Mouse (Mus musculus) liver, embryonic 16.5 days (tissue): ENCODE results near the gene Cdkn2aip. TPM values are rescaled to one million over a fixed set of nuclear protein-coding genes. Genes with fewer than 3 reads are reported as not detected.

Experiments
- ATAC-seq: fragments of 200-750 bp; cut with Nextera tagmentation; 2 replicates; pipeline ENCODE4 v1.8.0; 2017; ENCODE audit warnings: low read depth, mild to moderate bottlenecking, moderate number of reproducible peaks, moderate library complexity
- H3K27ac ChIP-seq: fragments of 300-500 bp; sonication (generic); 2 replicates; pipeline ENCODE4 v1.5.1; 2014; ENCODE audit warnings: mild to moderate bottlenecking, low read length
- H3K27me3 ChIP-seq: fragments of 300-500 bp; sonication (generic); 2 replicates; pipeline ENCODE4 v1.6.1; 2014; ENCODE audit warnings: low read depth, low read length, mixed read lengths; ENCODE audit not compliant: control insufficient read depth, insufficient read depth
- H3K36me3 ChIP-seq: fragments of 300-500 bp; sonication (generic); 2 replicates; pipeline ENCODE4 v1.6.1; 2014; ENCODE audit warnings: mild to moderate bottlenecking; ENCODE audit not compliant: control insufficient read depth, insufficient read depth
- H3K4me1 ChIP-seq: fragments of 300-500 bp; sonication (generic); 2 replicates; pipeline ENCODE4 v1.6.1; 2014; ENCODE audit warnings: low read depth, low read length, mixed read lengths; ENCODE audit not compliant: control insufficient read depth
- H3K4me2 ChIP-seq: fragments of 300-500 bp; sonication (generic); 2 replicates; pipeline ENCODE4 v1.6.1; 2014; ENCODE audit warnings: low read depth, low read length, mixed read lengths
- H3K4me3 ChIP-seq: fragments of 300-500 bp; sonication (generic); 2 replicates; pipeline ENCODE4 v1.5.1; 2014; ENCODE audit warnings: low read depth, mild to moderate bottlenecking, low read length
- H3K9ac ChIP-seq: fragments of 300-500 bp; sonication (generic); 2 replicates; pipeline ENCODE4 v1.6.1; 2014; ENCODE audit warnings: low read depth, low read length
- H3K9me3 ChIP-seq: fragments of 300-500 bp; sonication (generic); replicated peaks from 2 replicates; pipeline ENCODE4 v1.6.1; 2016; ENCODE audit warnings: low read length; ENCODE audit not compliant: control insufficient read depth
- WGBS: fragments of 180-500 bp; shearing (Covaris S2); extraction: QIAGEN DNeasy Blood & Tissue Kit; methylation state at CpG from one replicate; pipeline ENCODE4 v1.1.7; 2014; ENCODE audit not compliant: insufficient replicate concordance; 5-methylcytosine and 5-hydroxymethylcytosine counted together
- polyA plus RNA-seq: library from polyadenylated mRNA; unstranded; fragments of >200 nt; fragmentation: Nextera tagmentation; extraction: Ambion mirVana; gene quantifications from 2 replicates; pipeline ENCODE4 v1.2.1, GENCODE M21; 2015

The Cdkn2aip gene
- polyA plus RNA-seq, 1 experiment from 2014 or later = 13.1 TPM

DNA sequence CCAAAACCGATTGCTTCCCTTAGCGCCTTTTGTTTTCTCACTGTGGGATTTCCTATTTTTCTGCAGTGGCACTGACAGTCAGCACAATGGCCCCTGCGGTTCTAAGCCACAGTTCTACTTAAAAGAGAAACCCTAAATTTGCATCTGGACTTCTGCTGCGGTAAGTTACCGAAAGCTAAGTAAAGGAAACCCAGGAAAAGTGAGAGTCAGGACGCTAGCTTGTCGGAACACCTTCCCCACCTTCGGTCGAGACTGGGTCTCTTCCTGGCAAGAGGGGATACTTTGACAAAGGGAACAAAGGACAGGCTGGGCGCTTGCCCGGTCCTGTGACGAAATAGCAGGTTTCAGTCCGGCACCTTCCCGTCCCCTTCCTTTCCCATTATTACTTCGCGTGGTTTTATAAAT lies 23.1 kb downstream of the Cdkn2aip start:
- no peak for ATAC-seq
- H3K27ac ChIP-seq = no peak overlapping the region

DNA sequence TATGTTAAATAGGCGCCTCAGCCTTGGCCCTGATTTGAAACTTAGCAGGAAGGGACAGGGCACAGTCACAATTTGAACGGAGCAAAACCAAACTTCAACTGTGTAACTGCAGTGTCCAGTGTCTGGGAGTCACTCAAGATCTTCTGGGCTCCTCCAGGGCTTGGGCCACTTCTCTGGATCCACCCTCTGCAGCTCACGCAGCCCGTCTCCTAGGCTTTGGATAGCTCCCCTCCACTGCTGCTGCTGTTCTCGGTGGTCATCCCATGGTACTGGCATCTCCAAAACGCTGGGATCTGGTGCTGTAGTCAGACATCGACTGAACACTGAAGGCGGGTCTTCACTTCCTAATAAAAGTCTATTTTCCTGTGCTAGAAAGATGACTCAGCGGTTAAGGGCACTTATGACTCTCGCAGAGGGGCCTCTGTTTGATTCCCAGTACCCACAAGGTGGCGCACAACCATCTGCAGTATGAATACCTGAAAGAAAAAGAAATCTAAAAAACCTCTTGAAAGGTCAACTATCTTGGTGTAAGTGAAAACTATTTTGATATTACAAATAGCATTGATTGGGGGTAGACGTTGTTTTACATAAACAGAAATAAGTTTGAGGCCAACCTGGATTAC lies 23.9 kb downstream of the Cdkn2aip start:
- Histone ChIP-seq H3K4me2 (no peak overlapping the region), H3K27ac (no peak overlapping the region), H3K4me1 (no peaks in the 10 kb centered on the region; the same call in 1 of the 2 replicates), H3K9ac (no peak overlapping the region), H3K27me3 (no peaks in the 10 kb centered on the region), H3K4me3 (no peak overlapping the region), H3K36me3 (no peaks in the 10 kb centered on the region), H3K9me3 (no peaks in the 10 kb centered on the region)
- WGBS = 44% methylated on average over 12 of the region's 12 CpGs
- ATAC-seq = no peak

More for the DNA sequence above, 23.1 kb downstream of the Cdkn2aip start:
- Histone ChIP-seq H3K36me3 (no peaks in the 10 kb centered on the region), H3K4me3 (peak overlapping the region; percentile 45), H3K9ac (peak overlapping the region; percentile 52), H3K4me2 (peak overlapping the region; percentile 65), H3K4me1 (no peaks in the 10 kb centered on the region; the same call in 1 of the 2 replicates), H3K27me3 (no peaks in the 10 kb centered on the region), H3K9me3 (no peaks in the 10 kb centered on the region)
- WGBS = 7% methylated on average over 16 of the region's 16 CpGs

DNA sequence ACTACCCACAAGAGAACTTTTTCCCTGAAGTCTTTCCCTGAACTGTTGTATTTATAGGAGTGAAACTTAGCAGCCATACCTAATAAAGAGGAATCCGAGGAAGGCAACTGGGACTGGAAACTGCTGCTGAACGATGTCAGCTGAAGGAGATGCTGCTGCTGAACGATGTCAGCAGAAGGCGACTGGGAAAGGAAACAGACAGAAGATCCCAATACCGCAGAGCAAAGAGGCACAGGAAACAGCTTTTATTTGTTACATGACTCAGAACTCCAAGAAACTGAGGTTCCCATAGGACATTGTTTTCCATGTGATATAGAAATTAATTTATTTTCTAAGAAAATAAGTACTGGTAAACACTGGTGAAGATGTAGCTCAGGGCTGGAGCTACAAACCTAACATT lies 29.3 kb downstream of the Cdkn2aip start:
- Histone ChIP-seq H3K4me3 (no peak overlapping the region), H3K27me3 (no peaks in the 10 kb centered on the region), H3K36me3 (no peaks in the 10 kb centered on the region), H3K4me2 (no peak overlapping the region), H3K4me1 (no peaks in the 10 kb centered on the region), H3K9me3 (no peaks in the 10 kb centered on the region), H3K27ac (no peak overlapping the region), H3K9ac (no peak overlapping the region)
- no peak for ATAC-seq
- 27% methylated on average over 5 of the region's 5 CpGs for whole genome bisulfite sequencing

DNA sequence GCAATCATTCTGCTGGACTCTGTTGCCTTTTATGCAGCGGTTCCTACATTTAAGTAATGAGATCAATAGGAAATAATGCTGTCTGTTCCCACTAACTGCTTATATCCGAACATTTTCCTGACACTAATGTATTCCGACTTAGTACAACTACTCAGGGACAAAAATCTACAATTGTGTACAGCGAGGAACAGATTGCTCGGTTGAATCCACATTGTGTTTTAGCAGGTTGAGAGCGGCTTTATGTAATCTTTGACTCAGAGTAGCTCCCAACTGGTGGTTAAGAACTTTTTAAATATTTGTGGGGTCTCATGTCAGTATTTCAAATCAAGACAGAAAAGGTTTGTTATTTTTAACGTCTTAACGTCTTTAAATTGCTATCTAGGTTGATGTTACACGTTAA lies 29.7 kb downstream of the Cdkn2aip start:
- no peaks in the 10 kb centered on the region for H3K4me1 ChIP-seq
- no peak overlapping the region for H3K4me3 ChIP-seq
- no peaks in the 10 kb centered on the region for H3K9me3 ChIP-seq
- no peaks in the 10 kb centered on the region for H3K27me3 ChIP-seq
- ATAC-seq = no peak
- no peak overlapping the region for H3K4me2 ChIP-seq
- 63% methylated on average over 9 of the region's 9 CpGs for WGBS
- H3K36me3 ChIP-seq = no peaks in the 10 kb centered on the region
- H3K9ac ChIP-seq = no peak overlapping the region
- no peak overlapping the region for H3K27ac ChIP-seq

DNA sequence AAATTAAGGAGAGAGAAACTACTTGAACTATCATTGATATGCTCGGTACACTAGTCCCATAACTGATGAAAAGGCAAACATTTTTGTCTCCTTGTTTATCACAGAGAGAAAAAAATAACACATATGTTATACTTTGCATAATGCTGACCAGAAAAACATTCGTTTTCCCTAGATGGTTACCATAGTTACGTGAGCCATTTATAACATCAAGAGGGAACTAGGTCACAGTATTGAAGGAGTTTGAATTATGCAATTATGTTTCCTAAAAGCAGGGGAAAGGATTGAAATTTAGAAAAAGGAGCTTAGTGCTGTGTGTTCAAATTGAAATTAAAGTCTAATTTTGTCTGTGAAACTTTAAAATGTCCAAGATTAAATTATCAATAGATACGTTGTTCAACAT lies 33.4 kb downstream of the Cdkn2aip start:
- no peak overlapping the region for H3K4me3 ChIP-seq
- no peaks in the 10 kb centered on the region for H3K36me3 ChIP-seq
- WGBS = 60% methylated on average over 4 of the region's 4 CpGs
- H3K27ac ChIP-seq = no peak overlapping the region
- peaks cover 8% of the 10 kb centered on the region for H3K4me1 ChIP-seq
- H3K27me3 ChIP-seq = no peaks in the 10 kb centered on the region
- no peak for ATAC-seq
- H3K9me3 ChIP-seq = no peaks in the 10 kb centered on the region
- H3K4me2 ChIP-seq = no peak overlapping the region
- no peak overlapping the region for H3K9ac ChIP-seq

DNA sequence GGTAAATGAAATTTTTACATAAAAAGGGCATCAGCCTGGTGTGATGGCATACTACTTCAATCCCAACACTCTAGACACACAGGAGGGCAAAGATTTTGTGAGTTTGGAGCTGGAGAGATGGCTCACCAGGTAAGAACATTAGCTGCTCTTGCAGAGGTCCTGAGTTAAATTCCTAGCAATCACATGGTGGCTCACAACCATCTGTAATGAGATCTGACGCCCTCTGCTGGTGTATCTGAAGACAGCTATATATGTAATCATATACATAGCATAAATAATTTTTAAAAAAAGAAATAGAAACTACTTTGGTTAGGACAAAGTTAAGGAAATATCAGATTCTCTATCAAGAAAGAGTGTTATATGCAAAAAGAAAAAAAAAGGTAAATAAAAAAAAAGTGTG lies 34.1 kb downstream of the Cdkn2aip start:
- Histone ChIP-seq H3K36me3 (no peaks in the 10 kb centered on the region), H3K27ac (no peak overlapping the region), H3K4me2 (no peak overlapping the region), H3K27me3 (no peaks in the 10 kb centered on the region), H3K4me1 (peaks cover 8% of the 10 kb centered on the region), H3K9ac (no peak overlapping the region), H3K4me3 (no peak overlapping the region), H3K9me3 (no peaks in the 10 kb centered on the region)
- no peak for ATAC-seq
- 62% methylated on average over 1 of the region's 1 CpGs for WGBS

DNA sequence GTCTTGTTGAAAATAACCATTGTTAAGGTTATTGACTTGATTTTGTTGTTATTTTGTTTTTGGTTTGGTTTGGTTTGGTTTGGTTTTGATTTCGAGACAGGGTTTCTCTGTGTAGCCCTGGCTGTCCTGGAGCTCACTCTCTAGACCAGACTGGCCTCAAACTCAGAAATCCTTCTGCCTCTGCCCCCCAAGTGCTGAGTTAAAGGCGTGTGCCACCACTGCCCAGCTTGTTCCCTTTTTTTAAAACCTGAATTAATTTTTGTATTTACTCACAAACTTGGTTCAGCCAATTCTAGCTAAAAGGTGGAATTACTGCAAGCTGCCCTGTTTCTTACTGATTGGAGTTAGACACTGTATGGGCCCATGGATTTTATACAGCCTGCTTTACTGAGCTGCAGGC lies 37.1 kb downstream of the Cdkn2aip start:
- Histone ChIP-seq H3K9me3 (no peaks in the 10 kb centered on the region), H3K36me3 (no peaks in the 10 kb centered on the region), H3K9ac (peak overlapping the region; percentile 39), H3K4me1 (peaks cover 10% of the 10 kb centered on the region), H3K4me2 (peak overlapping the region; percentile 92), H3K4me3 (peak overlapping the region; percentile 98), H3K27me3 (no peaks in the 10 kb centered on the region), H3K27ac (no peak overlapping the region)
- no peak for ATAC-seq
- WGBS = 34% methylated on average over 2 of the region's 2 CpGs

DNA sequence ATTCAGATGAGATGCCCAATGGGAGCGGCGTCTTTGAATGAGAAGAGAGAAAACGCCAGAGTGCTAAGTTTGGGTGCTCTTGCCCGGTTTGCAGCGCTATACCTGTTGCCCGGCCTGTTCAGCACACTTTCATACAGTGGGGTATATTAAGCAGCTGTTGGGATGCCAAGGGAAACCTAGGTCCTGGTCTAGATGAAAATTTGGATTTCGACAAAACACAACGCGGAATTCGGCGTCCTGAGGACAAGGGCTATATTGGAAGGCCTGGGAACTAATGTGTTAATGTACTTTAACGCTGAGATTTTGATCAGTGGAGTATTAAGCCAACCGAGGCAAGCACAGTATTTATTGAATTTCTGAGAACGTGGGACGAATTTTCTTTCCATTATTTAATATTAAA lies 37.5 kb downstream of the Cdkn2aip start:
- no peaks in the 10 kb centered on the region for H3K36me3 ChIP-seq
- peak overlapping the region; percentile 95 for H3K9ac ChIP-seq
- 2% methylated on average over 15 of the region's 15 CpGs for WGBS
- no peak for ATAC-seq
- H3K27ac ChIP-seq = peak overlapping the region; percentile 98
- peak overlapping the region; percentile 92 for H3K4me2 ChIP-seq
- H3K9me3 ChIP-seq = no peaks in the 10 kb centered on the region
- H3K27me3 ChIP-seq = no peaks in the 10 kb centered on the region
- H3K4me1 ChIP-seq = peaks cover 10% of the 10 kb centered on the region
- H3K4me3 ChIP-seq = peak overlapping the region; percentile 98

DNA sequence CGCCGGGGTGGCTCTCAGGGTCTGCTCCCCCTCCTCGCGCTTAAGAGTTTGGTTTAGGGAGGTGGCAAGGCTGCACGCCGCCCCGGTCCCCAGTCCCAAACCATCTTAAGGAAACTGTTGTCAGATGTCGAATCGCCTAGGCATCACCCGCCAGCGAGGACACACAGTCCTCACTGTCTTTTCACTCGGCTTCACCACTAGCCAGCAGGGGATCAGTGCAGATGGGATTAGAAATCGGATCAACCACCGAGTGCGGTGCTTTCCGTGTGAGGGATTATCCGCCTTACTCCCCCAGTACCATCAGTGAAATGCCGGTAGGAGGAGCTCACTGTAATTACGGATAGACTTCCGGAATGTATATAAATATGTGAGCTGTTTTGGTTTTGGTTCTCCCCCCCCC lies 37.9 kb downstream of the Cdkn2aip start:
- no peaks in the 10 kb centered on the region for H3K9me3 ChIP-seq
- ATAC-seq = no peak
- 0% methylated on average over 20 of the region's 20 CpGs for WGBS
- peak overlapping the region; percentile 98 for H3K27ac ChIP-seq
- H3K4me3 ChIP-seq = peak overlapping the region; percentile 98
- H3K27me3 ChIP-seq = no peaks in the 10 kb centered on the region
- H3K36me3 ChIP-seq = no peaks in the 10 kb centered on the region
- peak overlapping the region; percentile 92 for H3K4me2 ChIP-seq
- H3K9ac ChIP-seq = peak overlapping the region; percentile 95
- H3K4me1 ChIP-seq = peaks cover 10% of the 10 kb centered on the region
